Mouse (Mus musculus) G1E (cell line): ENCODE results near the gene Gna11.

Experiments used
- CTCF ChIP-seq: IDR thresholded peaks from 2 replicates; pipeline ENCODE4 v1.5.1; 2012; ENCODE audit warnings: low read depth, low read length, inconsistent platforms, mixed read lengths
- TAL1 ChIP-seq: conservative IDR thresholded peaks from 2 replicates; pipeline ENCODE4 v1.6.1; 2012; ENCODE audit warnings: low read depth, low read length, inconsistent platforms, mixed read lengths

DNA sequence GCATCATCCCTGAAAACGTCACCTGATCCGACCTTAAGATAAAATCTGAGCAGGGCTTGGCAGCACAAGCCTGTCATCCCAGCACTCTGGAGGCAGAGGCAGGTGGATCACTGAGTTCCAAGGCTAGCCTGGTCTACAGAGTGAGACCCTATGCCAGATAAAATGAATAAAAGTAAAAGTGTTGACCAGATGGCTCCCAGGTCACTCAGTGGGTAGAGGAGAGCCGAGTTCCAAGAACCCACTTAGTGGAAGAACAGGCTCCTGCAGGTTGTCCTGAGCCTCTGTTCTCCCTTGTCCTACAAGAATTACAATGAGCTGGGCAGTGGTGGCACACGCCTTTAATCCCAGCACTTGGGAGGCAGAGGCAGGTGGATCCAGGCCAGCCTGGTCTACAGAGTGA lies 48.2 kb upstream of the Gna11 start:
- no peak for TF ChIP-seq CTCF
- no peak for TF ChIP-seq TAL1
